Mouse (Mus musculus): ENCODE results near the gene L3hypdh.

L3hypdh gene

DNA sequence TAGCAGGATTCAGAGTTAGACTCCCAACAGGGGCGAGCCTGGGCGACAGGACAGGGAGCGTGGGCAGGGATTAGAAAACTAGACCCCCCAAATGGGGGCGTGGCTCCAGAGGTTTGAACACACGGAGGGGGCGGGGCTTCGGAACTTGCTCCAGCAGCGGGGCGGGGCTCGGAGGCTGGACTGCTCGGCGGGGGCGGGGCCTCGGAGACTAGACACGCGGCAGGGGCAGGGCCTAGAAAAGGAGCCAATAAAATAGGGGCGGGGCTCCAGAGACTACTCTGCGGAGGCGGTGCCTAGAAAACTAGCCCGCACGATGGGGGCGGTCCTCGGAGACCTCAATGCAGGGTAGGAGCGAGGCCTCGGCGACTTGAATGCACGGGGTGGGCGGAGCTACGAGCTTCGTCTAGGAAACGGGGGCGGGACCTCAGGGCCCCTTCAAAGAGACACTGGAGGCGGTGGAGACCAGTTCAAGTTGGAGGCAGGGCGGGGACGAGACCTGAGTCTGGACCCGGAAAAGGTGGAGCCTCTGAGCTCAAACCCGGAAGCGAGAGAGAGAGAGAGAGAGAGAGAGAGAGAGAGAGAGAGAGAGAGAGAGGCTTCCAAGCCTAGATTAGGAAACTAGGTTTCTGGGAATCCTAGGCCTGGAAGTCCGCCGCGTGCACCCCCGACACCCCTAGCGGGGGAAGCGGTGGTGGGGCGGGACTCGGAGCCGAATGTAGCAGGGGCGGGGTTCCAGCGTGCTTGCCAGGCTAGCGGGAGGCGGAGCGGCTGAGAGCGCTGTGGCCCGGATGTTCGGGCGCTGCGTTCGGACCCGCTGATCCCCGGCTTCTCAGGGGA lies at the start of gene L3hypdh, which contains the start of gene Jkamp:
Gene L3hypdh (minus strand): TSS at position 111 of the 837 bp plus-strand sequence.
Gene Jkamp (plus strand): TSS at position 261 of the 837 bp plus-strand sequence.
- DNase-seq = peak; percentile 100

DNA sequence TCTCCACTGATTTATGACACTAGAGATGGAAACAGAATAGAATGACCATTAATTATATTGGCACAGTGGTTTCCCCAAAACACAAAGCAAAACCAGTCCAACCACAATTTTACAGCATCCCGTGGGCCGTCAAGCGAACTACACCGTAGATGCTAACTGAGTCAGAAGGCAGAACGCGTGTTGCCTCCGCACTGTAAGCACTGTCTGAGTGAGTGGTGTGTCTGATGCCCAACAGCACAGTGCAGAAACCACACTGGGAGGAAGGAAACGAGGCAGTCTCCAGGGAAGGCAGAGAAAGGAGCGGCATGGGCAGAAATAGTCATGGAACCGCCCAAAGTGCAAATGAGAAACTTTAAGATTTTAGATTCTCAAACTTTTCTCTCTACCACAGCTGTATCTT lies 44.0 kb upstream of the L3hypdh start:
- DNase-seq = no peak

DNA sequence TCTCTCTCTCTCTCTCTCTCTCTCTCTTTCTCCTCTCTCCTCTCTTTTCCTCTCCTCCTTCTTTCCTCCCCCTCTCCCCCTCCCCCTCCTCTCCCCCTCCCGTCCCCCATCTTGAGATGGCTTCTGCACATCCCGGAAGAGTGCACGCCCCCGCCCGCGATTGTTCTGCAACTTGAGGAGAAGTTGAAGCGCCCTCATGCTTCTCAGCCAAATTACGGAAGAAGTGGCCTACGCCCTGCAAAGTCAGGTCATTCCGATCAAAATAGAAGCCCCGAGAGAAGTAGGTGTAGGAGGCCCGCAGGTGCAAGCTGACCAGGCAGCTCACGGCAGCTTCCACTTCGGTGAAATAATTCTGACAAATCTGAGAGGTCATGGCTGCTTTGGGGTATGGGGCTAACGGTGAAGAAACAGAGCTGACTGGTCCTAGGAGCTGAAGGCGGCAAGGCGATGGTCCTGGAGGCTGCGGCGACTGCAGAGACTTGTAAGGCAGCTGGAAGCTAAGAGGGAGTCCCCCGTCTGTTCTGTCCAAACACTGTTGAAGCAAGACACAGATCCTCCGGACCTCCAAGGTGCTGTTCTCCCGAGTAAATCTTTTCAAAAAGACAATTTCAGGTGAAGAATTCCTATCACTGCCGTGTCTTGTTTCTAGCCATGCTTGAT lies 30.6 kb upstream of the L3hypdh start:
- DNase-seq = no peak

DNA sequence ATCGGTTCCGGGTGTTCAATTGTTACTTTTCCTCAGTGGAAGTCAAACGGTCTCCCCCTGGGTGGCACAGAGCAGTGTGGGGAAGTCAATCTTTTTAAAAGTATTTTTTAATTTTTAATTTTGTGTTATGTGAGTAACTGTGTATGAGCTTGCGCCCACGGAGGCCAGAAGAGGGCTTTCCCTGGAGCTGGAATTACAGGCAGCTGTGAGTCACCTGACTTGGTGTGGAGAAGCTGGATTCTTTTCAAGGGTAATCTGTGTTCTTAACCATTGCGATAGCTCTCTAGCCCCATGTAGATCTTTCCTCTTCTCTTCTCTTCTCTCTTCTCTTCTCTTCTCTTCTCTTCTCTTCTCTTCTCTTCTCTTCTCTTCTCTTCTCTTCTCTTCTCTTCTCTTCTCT lies 29.9 kb upstream of the L3hypdh start:
- no peak for DNase-seq

DNA sequence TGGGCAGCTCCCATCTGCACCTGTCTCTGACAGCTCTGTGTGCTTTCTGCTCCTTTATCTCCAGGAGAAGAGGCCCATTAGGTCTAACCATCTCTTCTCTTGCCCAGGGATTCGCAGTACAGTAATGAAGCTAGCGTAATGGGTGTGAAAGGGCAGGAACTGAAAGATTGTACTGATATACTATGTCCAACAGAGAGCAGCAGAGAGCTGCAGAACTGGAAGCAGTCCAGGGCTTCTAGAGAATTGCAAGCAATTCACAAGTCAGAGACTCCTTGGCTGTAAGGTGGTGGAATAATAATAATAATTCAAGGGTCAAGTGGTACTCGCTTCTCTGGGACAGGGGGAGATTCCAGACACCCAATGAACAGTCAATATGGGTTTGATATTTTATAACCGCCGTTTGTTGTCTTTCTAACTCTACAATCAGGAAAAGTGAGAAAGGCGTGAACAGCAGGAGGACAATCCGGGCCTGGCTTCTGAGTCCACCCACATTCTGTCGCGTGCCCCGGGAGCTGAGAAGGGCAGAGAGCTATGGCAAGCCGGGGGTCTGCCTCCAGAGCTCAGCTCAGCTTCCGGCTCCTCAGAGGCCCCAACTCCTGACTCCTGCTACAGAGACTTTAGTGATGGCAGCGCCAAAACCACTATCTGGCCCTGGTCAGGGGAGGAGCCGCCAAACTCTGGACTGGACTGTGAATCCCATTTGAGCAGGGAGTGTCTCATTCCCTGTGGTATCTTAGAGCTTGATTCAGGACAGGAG lies 19.5 kb upstream of the L3hypdh start:
- peak; percentile 52 to 76 for DNase-seq

DNA sequence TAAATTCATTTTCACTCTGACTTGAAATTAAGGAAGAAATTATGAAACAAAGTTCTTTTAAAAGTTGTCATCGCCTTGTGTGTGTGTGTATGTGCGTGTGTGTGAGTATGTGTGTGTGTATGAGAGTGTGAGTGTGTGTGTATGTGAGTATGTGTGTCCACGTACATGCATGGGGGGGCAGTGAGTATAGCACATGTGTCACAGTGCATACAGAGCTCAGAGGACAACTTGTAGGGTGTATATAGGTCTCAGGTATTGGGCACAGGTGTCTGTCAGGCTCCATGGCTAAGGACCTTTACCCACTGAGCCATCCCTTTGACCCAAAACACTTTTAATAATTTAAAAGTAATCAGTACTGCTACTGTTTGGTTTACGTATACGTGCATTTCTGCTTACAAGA lies 18.8 kb upstream of the L3hypdh start:
- DNase-seq = no peak

DNA sequence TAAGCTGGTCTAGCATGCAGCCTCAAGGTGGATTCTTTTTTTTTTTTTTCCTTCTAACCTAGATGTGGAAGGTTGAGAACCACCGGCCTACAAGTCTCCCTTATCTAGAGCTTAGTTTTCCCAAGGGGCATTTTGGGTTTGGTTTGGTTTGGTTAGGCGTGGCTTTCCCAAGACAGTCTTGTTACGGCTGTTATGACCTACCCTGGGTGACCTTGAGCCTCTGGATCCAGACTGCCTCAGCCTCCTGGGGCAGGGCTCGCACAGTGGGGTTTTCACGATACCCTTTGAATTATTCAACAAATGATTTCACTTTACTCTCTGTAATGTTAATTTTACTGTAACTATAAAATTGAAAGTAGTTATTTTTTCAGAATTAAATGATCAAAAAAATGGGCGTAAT lies 17.5 kb upstream of the L3hypdh start:
- no peak for DNase-seq

DNA sequence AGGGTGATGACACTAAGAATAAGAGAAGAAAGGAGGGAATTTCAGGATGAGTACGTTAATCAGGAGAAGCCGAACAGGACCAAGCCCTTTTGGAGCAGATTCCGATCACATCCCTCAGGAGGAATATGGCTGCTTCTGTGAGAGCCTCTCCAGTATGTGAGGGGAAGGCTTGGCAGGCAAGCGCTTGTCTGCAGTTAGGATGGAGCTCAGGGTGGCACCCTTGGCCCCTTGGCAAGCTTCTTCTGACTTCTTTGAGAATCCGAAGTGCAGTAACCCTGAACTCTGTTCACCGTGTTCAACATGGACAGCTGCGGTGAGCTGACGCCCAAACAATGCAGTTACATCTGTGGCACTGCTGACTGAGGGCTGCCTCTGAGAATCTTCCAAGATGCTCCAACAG lies 11.7 kb upstream of the L3hypdh start:
- DNase-seq = no peak

DNA sequence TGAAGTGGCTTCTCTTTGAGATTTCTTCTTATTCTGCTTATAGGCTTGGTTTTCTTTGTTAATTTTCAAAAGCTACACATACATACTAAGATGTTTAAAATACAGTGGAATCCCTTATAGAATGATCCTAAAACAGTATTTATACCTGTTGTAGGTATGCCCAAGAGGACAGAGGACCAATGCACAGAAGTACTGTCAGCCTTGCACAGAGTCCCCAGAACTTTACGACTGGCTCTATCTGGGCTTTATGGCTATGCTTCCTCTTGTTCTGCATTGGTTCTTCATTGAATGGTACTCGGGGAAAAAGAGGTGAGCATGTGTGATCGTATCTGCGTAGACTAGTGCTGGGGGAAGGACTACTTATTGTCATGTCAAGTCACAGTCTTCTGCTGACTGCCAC lies 4.6 kb upstream of the L3hypdh start:
- no peak for DNase-seq

DNA sequence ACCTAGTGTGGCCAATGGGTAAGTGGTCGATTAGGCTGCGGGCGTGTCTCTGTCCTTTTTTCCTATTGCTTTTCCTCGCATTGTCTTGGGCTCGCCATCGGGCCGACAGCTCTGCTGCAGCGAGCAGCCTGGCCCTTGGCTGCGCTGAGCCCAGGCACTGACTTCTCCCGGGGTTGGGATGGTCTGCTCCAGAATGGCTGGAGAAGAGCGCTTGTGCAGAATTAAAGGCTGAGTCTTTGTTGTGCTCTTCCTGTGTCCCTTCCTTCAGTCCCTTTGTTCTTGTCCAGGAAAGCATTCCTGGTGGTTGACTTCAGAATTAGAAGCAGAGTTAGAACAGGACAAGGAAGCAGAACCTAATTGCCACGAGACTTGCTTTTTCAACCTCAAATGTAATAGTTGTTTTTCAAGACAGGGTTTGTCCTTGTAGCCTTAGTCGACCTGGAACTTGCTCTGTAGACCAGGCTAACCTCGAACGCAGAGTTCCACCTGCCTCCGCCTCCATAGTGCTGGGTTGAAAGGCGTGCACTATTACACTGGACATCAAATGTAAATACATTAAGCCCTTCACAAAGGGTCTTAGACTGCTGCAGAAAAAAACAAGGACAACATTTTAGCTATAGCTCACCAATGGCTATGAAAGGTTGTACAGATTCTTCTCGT lies 1.1 kb upstream of the L3hypdh start:
- no peak for DNase-seq

DNA sequence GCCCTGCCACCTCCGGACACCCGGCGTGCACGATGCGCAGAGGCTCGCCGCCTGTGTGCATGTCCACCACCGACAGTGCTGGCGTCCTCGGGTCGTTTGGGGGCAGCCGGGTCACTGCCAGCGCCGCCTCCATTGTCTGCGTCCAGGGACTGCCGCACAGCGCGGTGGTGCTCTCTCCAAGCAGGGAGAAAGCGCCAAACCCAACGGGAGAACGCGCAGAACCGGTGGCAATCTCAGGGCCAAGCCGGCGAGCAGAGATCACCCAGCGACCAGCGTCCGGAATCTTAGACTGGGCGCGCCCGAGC lies 263 bp downstream of the L3hypdh start:
- DNase-seq = no peak

DNA sequence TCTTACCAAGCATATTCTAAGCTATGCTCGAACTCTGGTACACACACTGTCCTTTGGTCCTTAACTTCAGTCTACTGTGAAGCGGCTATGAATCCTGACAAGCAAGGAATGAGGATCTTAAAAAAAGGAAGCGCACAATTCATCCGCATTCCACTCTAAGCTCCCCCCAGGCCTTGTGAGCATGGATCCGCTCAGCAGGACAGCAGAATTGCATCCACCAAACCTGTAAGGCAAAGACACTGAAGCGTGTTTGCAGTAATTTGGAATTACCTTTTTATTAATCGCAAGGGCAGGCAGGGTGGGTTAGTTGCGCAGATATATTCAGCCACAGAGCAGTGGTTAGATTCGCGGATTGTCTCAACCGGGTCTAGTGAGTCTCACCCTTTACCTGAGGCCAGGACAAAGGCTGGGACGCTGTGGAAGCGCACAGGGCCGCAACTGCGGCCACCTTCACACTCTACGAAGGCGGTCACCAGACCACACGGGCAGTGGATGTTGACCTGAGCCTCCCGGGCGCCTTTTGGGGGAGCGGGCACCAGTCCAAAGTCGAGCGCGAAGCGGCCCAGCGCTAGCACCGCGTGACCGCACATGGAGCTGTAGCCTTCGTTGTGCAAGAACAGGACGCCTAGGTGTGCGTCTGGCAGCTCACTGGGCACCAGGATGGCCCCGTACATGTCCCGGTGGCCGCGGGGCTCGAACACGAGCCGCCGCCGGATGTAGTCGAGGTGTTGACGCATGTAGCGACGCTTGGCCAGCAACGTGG lies 797 bp downstream of the L3hypdh start:
- DNase-seq = peak; percentile 84 to 94

DNA sequence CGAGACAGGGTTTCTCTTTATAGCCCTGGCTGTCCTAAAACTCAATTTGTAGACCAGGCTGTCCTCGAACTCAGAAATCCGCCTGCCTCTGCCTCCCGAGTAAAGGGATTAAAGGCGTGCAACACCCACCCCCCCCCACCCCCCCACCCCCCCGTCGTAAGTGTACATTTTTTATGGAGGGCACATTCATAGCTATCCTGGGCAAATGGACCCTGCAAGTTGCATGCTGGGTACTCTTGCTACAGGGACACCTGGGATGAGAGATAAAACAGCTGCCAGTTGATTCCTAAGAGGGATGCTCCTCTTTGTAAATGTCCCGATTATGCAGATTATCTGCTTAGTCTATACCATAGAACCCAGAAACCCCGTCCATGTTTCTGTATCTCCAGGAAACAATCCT lies 2.0 kb downstream of the L3hypdh start:
- no peak for DNase-seq

DNA sequence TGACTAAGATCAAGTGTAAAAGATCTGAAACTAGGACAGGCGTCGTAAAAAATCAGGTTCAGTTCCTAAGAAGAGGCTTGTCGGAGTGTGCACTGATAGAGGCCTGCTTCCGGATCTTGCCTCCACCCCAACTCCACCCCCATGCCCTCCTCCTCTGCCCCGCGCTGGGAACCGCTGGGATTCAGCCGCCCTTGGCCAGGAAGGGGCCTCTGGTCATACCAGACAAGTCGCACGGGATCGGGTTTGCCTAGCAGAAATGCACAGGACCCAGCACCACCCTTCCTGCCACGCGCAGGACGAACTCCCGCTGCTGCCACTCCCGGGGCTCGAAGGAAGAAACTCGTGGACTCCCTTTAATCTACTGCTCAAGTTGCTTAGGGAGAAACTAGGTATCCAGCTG lies 2.9 kb downstream of the L3hypdh start:
- DNase-seq = peak; percentile 44 to 67

DNA sequence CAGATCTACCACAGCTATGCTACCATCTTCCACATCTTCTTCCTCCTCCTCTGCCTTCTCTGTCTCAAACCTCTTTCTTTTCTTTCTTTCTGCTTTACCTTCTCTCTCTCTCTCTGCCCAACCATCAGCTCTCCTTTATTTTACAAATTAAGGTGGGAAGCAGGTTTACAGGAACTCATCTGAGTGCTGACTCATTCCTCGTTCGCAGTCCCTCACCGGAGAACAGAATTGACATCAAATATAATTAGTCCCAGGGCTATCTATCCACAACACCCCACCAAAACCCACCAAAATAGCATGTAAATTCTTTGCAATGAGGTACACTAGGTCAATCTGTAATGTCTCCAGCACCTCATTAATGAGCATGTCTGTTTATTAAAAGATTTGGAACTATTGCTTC lies 3.3 kb downstream of the L3hypdh start:
- DNase-seq = no peak

DNA sequence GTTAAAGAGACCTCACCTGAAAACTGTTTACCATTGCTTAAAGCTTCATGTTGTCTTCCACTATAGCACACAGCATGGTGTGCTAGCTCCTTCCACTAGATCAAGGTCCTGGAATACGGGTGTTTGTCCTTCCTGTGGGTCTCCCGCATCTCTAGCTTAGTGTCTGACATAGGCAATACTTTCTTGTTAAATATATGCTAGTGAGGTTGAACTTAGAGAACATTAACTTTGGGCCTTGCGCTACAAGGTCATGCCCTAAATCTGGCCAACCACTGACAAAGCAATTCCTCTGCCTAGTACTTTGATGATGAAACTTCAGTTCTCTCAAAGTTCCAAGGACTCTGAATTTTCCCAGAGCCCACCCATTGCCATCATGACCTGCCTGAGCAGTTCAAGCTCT lies 7.0 kb downstream of the L3hypdh start:
- DNase-seq = peak; percentile 25 to 64

DNA sequence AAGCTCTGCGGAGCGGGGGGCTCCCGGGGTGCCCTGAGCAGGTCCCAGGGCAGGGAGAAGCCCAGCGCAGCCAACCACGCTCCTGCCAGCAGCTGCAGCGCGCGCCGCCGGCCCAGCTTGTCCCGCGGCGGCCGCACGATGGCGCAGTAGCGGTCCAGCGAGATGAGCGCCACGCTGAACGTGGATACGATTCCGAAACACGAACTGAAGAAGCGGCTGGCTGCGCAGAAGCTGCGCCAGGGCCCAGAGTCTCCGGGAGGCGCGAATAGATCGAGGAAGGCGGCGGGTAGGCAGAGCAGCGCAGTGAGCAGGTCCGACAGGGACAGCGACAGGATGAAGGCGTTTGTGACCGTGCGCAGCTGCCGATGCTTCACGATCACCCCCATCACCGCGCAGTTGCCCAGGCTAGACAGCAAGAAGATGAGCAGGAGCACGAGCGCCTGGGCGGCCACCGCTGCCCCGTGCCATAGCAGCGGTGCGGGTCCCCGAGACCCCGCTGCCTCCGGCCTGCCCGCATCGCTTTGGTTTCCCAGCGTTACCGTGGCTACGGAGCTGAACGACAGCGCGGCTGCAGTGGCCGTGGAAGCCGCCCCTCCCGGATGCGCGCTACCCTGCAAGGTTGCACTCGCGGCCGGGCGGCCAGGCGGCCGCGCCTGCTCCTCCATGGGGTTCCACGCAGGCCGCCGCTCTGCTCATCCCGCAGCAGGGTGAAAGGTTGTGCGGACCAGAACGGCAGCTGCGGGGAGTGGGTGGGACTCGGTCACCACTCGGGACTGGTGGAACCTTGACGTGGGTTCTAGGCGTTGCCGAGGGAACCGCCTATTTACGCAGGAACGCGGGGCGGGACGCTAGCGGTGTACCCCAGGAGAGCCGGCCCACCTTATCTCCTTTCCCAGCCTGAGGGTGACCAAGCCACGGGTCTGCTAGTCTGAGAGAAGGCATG lies 14.6 kb downstream of the L3hypdh start, which contains the start of gene Gpr135:
Gene Gpr135 (minus strand): TSS at position 799 of the 943 bp plus-strand sequence.
- DNase-seq = peak; percentile 81 to 83

DNA sequence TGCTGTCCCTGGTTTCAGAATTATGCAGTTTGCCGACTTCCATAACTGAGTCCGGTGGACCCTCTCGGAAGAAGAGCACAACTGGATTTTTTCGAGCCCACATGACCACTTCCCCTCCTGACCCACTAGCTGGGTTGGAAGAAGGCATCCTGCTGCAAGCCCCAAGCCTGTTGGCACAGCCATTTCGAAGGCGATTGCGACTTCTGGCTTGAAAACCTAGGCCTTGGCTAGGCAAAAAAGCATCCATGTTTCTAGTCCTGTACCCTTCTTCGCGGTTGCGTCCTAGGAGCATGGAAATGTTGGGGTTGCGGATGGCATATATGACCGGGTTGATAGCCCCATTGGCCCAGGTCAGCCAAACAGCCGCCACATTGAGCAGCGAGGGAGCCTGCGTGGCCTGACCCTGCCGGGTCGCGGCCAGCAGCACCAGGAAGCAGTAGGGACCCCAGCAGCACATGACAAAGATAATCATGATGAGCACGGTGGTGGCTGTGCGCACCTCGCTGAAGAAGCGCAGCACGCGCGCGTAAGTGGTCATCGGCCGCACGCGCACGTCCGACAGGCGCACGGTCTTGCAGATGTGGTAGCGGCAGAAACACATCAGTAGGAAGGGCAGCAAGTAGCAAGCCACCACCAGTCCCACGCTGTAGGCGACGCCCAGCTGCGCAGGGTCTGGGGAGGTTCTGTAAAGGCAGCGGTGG lies 15.5 kb downstream of the L3hypdh start:
- peak in 1 of 2 experiments; percentile 16 for DNase-seq

DNA sequence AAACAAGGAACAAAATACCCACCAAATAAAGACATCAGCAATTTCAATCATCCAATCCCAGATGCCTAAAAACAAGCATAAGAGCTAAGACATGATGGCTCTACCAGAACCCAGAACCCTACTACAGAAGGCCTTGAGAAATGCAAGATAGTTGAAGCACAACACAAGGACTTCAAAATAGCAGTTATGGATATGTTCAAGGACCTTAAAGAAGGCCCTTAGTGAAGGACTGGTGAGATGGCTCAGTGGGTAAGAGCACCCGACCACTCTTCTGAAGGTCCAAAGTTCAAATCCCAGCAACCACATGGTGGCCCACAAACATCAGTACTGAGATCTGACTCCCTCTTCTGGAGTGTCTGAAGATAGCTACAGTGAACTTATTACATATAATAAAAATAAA lies 27.5 kb downstream of the L3hypdh start:
- DNase-seq = no peak

DNA sequence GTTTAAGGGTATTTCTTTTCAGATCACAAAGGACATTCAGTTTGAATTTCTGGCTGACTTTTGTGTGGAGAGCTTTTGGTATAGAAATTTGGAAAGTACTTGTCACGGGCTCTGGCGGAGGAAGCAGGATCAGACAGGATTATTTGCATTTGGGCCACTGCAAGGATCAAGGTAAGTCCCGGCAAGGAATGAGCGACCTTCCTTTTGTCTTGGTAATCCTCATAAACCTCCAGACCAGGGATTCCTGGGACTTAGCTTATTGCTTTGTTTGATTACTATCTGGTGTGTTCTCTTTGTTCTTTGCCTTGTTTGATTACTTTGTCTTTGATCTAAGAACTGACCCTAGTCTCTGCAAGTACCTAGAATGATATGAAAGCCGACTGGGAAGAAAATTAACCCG lies 31.4 kb downstream of the L3hypdh start:
- no peak for DNase-seq

Data from kidney, postnatal 25 days (tissue).